Mouse (Mus musculus): ENCODE results near the gene Ap4m1.

The Ap4m1 gene

DNA sequence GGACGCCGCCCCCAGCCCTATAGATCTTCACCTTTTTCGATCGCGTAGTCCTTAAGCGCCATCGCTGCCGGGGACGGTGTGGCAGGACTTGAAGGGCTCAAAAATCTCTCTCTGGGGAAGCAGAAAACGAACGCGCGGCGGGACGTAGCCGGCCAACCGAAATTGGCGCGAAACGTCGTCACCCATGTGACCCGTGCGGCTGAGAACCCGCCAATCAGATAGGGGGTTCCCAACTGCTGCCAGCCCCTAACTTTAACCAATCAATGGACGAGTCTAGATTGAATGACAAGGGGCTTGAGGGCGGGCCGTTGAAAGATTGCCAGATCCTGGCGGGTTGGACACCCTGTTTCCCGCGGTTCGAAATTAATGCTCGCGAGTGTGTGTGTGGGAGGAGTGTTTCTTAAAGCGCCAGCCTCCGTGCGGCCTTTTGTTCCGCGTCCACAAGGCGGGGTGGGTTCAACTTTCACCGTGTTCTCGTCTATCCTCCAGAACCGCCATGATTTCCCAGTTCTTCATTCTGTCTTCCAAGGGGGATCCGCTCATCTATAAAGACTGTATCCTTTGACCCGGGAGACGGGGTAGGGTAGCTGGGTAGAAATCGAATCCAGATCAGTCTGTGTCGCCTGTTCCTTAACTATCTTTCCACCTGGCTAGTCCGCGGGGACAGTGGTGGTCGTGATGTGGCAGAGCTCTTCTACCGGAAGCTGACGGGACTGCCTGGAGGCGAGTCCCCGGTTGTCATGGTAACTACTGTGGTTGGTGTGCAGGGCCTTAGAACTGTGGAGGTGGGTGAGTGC is at the start of gene Ap4m1, which contains the start of gene Mcm7:
Ap4m1 (plus strand) TSS at position 308 of the 797 bp plus-strand sequence.
Mcm7 (minus strand) TSS at position 728 of the 797 bp plus-strand sequence.
- peak; percentile 95 to 98 for DNase-seq (ENCODE audit: low spot score in 2 of 2)

DNA sequence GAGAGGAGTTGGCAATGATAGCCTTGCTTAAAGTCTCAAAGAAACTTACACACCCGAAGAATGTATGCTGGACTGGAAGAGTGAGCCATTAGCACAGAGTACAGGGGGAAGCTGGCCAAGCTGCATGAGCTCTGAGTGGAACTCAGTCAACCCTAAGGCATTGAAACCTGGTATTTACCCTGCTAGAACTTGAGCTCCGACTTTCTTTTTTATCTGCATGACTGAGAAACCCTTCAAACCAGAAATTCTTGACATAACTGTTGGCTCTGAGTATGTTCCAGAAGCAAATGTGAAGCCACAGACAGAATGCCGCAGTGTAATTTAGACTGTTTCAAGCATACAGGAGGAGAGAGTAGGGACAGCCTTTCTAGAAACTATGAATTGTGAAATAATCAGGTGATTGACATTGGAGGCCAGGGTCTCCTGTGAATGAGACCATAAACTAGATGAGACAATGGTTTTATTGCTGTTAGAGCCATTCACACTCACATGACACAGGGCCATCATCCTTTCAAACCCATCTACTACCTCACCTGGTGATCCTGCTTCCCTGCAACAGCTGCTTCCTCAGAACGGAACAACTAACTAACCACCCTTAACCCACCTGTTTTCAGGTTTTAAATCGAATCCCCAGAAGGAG is 39.3 kb upstream of the Ap4m1 start:
- no peak for DNase-seq (ENCODE audit: low spot score in 2 of 2)

DNA sequence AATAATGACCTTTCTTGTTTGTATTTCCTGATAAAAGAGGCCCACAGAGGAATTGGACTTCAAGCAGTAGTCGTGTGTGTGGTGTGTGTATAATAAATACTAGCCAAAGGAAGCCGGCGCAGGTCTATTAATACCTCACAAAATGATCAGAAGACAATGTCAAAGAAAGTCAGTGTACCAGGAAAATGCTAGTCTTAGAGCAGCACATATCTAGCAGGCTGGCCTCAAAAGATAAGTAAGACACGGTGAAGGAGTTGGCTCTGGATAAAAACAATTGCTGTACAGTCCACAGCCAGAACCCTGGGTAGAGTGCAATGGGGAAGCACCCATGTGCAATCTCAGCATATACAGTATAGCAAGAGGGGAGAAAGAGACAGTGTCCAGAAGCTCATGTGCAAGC is 34.5 kb upstream of the Ap4m1 start:
- DNase-seq (ENCODE audit: low spot score in 2 of 2): no peak

DNA sequence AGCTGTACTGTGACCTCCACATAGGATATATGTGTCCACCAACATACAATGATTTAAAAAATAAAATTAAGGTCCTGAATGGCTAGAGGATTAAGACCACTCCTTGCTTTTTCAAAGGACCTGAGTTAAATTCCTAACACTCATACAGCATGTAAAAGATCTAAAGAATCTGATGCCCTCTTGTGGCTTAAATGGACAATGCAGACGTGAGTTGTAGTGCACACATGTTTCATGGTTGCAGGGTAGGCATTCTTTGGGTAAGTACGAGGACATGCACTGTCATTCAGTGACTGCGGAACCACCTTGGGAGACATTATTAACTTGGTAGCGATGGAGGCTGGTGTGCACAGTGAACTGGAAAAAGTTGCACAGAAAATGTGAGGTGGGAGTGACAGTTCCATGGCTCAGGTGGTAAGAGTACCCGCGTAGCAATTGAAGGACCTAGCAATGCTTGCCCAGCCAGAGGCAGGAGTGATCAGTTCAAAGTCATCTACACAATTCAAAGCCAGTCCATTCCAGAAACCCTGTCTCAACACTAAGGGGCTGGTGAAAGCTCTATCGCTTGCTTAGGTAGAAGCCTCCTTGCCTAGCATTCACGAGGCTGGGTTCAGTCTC is 33.8 kb upstream of the Ap4m1 start:
- peak in 1 of 2 experiments; percentile 38 for DNase-seq (ENCODE audit: low spot score in 2 of 2)

DNA sequence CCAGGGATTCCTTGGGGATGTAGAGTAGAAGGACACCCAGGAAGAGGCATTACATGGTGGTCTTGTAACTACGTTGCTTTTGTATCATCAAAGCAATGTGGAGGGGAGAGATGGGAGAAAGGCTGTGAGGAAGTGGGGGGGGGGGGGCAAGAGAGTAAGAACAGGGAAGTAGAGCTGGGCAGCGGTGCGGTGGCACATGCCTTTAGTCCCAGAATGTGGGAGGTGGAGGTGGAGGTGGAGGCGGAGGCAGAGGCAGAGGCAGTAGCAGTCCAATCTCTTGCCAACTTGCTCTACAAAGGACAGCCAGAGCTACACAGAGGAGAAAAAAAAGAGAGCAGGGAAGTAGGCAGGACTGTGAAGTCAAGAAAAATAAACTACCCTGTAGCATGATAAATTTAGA is 33.2 kb upstream of the Ap4m1 start:
- DNase-seq (ENCODE audit: low spot score in 2 of 2): no peak

DNA sequence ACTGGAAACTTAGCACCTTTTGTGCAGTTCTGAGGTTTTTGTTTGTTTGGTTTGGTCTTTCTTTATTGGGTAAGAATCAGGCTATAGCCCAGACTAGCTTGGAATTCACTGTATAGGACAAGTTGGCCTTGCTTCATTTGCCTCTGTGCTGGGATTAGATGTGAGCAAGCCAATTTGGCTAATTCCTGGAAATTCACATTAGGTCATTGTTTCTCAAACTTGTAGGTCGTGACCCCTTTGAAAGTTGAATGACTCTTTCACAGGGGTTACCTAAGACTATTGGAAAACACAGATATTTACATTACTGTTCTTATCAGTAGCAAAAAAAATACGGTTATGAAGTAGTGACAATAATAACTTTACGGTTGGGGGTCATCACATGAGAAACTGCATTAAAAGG is 17.4 kb upstream of the Ap4m1 start:
- no peak for DNase-seq (ENCODE audit: low spot score in 2 of 2)

DNA sequence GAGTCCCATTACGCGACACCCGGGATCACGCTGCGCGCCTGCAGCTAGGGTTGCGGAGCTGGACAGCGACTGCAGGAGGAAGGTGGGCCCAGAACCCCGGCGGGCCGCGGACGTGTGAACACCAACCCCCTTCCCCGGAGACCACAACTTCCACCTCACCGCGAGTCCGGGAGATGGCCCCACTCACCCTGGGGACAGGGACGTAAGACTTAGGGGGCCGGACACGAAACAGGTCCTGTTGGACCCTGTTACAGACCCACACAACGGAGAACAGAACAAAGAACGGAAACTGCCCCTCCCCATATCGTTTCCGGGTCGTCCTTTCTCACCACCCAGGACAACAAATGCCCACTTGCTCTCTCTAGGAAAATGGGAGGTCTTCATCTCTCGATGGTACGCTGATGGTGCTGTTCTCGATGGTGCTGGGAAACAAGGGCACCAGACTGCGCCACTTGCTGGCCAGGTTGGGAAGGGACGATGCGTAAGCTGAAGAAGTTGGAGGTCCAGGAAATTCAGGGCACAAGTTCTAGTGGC is 16.3 kb upstream of the Ap4m1 start, which contains the start of gene Zfp113:
Zfp113 (minus strand) TSS at position 302 of the 534 bp plus-strand sequence.
- DNase-seq (ENCODE audit: low spot score in 2 of 2): peak; percentile 90 to 94

DNA sequence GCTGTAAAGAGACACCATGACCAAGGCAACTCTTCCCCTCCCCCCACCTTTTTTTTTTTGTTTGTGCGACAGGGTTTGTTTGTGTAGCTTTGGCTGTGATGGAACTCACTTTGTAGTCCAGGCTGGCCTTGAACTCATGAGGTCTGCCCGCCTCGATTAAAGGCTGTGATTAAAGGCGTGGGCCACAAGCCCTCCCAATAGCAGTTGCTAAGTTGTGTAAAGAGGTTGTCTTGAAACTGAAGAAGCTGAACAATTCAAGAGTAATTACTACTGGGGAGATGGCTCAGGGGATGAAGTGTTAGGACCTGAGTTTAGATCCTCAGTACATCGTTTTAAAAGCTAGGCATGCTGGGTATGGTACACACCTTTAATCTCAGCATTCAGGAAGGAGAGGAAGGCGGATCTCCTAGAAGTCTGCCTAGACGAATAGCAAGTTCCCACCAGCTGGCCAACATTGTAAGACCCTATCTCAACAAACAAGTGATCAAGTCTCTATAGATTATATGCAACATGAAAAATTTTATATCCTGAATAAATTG is 11.5 kb upstream of the Ap4m1 start:
- no peak for DNase-seq (ENCODE audit: low spot score in 2 of 2)

DNA sequence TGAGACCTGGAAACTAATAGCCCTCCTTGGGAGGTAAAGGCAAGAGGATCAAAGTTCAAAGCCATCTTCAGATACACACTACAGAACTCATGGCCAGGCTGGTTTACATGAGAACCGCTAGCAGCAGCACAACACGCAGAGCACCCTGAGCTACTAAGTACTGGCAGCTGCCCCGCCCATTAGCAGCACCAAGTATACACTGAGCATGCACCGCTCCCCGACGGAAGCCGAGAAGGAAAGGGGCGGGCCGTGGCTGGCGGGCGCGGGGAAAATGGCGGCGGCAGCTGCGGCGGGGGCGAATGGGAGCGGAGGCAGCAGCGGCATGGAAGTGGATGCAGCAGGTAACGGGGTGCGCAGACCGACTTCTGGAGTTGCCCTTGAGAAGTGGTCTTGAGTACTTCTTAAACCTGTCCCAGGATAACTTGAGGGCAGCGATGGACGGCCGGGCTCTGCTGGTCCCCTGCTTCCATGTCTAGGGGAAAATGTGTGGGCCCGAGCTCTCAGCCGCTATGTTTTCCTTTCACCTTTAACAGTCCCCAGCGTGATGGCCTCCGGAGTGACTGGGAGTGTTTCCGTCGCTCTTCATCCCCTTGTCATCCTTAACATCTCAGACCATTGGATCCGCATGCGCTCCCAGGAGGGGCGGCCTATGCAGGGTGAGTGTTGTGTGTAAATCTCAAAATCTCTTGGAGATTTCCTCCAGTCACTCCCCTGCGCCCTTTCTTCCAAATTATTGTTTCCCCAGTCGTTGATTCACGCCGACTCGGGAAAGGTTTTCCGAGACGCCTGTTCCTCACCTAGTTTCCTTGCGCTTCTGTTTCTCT is 10.7 kb upstream of the Ap4m1 start, which contains the start of gene Cops6:
Cops6 (plus strand) TSS at position 230 of the 824 bp plus-strand sequence.
- peak; percentile 94 to 96 for DNase-seq (ENCODE audit: low spot score in 2 of 2)

DNA sequence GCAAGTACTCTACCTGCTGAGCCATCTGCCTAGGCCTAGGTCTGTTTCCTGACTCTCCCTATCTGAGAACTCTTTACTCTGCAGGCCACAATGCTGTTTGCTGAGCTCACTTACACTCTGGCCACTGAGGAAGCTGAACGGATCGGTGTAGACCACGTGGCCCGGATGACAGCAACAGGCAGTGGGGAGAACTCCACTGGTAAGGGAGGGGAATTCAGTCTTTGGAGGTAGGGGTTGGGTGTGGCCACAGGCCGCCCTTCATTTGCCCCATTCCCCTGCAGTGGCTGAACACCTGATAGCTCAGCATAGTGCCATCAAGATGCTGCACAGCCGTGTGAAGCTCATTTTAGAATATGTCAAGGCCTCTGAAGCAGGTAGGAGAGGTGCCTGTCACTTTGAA is 8.8 kb upstream of the Ap4m1 start:
- no peak for DNase-seq (ENCODE audit: low spot score in 2 of 2)

DNA sequence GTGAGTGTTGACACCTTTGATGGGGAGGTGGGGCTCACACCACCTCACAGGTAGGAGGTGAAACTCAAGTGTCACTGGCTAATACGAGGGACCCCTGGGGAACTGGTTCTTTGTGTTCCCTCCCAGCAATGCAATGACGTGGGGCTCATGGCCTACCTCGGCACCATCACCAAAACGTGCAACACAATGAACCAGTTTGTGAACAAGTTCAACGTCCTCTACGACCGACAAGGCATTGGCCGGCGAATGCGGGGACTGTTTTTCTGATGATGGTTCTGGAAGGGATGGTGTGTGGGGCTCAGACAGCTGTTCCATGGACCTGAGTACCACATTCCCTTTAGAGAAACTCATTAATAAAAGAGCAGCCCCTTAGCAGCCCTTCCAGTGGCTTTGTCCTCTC is 8.2 kb upstream of the Ap4m1 start:
- no peak for DNase-seq (ENCODE audit: low spot score in 2 of 2)

DNA sequence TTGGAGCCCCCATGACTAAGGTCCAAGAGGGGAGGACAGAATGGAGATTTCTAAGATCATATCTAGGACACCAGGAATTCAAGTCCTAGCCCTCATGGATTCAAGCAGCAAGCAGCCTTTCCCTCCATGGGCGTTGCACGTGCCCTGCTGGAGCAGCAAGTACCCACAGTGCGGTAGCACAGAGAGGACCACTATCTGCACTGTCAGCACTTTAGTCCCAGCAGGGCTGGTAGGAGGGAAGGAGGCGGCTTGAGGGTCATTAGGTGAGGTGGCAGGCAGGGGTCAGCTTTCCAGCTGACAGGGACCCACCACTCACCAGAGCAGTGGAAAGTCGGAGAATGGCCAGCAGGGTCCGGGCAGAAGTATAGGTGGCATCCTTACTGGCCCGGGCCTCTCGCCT is 6.2 kb upstream of the Ap4m1 start:
- no peak for DNase-seq (ENCODE audit: low spot score in 2 of 2)

DNA sequence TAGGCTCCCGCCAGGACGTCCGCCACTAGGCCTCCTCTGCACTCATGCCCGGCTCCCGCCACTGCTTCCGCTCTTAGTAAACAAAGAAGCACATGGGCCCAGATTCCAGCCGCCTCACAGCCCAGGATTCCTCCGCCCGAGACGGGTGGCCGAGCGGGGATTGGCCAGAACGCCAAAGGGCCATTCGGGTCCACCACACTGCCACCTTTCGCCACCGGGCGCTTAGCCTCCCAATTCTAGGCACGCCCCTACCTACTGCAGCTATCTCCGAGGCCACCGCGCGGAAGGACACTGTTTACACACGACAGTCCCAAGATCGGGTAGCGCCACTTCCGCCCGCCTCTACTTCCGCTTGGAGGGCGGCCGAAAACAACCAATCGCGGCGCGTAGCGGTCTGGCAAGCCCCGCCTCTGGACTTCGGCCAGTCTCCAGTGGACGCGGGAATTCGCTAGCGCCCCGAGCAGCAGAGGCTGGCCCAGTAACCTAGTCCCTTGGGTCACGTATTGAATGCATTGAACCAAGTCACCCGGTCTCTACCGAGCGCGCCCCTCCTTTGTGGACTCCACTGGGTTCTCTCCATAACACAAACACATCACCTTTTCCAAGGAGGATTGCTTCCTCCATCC is 753 bp upstream of the Ap4m1 start:
- peak; percentile 94 for DNase-seq (ENCODE audit: low spot score in 2 of 2)

DNA sequence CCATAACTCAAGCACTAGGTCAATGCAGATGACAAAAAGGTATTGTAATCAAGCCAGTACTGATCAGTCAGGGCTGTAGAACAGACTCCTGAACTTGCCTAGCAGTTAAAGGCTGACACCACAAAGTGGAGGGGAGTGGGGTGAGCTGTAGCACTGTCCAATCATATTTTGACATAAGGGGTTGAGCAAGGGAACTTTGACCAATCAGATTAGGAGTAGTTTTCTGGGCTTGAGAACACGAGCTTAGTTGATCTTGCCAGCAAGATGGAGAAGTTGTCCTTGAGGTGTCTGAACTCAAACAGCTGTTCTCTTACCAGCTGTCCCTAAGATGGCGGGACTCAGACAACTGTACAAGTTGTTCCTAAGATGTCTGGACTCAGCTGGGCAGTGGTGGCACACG is 1.4 kb downstream of the Ap4m1 start:
- no peak for DNase-seq (ENCODE audit: low spot score in 2 of 2)

DNA sequence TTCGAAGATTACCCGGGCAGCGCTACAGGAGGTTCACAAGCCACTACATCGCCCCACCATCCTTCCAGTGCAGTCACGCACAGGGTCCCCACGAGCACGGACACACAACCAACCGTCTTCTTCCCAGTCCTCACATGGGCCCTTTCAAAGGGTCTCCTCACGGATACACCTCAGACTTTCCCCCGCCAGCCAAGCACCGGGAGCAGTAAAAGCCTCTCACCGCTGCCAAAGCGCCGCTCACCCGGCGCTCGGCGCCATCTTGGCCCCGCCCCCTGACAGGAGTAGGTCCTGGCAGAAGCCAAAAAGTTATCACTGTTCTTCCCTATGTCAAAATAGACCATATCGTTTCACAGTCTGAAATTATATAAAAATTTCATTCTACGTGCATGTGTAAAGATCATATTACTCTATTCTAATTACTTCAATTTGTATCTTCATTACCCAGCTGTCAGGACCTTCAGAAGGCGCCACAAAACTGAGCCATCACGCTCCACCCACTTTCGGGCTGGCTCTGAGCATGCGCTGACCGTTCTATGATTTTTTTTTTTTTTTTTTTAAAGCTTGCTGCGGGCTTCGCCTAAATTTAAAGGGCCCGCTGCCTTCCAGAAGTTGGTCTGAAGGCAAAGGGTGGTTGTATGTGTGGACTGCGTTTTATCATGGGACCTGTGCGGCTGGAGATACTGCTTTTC is 15.3 kb downstream of the Ap4m1 start, which contains the start of the genes Taf6 and Cnpy4:
Taf6 (minus strand) TSS at position 502 of the 689 bp plus-strand sequence.
Cnpy4 (plus strand) TSS at position 536 of the 689 bp plus-strand sequence.
- DNase-seq (ENCODE audit: low spot score in 2 of 2): peak; percentile 77 to 84

DNA sequence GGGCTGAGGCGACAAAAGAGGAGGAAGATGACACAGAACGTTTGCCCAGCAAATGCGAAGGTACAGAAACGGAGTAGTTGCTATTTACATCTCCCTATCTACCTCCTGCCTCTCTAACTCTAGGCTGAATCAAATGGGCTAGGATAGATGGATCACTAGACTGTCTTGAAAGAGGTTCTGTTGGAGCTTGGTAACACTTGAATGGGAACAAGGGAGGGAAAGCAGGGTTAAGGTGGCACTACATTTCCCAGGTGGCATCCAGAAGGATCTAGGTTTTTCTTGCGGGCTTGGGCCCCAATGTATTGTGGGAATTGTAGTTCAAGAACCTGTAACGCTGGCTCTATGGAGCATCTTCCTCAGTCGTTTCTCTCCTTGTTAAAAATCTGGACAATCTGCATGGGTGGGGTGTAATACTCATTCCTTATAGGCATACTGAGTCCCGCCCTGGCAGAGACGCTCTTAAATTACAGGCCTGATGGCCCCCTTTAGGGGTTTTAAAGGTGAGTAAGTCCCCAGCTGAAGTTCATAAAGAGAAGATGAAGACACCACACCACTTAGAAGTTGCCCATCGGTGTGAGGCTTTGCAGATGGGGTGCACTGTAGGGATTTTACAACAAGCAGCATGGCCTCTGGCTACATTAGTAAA is 16.0 kb downstream of the Ap4m1 start:
- DNase-seq (ENCODE audit: low spot score in 2 of 2): peak; percentile 79 to 86

DNA sequence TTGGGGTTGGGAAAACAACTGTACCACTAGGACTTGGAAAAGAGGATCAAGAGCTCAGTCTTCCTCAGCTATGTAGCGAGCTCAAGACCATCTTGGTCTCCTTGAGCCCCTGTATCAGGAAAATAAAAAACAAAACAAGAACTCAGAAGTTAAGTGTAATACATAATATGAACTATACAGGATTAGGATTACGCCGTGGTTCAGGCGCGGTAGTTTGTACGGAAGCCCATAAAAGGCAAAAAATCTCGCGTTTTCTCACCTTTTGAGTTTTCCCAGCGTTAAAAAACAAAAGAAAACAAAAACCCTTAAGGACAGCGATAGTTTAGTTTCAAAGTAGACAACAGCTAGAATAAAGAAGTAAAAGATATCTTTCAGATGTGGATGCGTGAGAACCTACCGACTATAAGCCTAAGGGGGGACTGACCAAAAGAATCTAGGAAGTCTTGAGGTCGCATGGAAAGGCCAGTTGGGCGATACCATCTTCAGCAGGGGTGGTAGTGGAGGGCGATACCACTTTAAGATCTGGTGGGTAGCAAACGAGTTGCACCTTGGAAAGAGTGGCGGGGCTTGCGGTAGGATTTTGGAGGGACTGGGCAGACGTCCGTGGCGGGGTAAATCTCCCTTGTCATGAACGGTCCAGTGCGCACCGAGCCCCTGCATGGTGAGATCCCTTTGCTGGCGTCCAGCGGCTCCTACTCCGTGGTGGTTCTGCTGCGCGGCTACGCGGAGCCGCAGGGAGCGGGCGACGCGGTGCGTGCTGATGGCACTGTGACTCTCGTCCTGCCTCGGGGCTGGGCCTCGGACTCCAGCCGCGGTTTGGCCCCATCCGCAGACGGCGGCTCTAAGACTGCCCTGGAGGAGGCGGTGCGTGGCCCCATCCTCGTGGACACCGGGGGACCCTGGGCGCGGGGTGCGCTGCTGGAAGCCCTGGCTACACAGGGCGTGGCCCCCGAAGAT is 22.2 kb downstream of the Ap4m1 start, which contains the start of gene Mblac1:
Mblac1 (plus strand) TSS at position 544 of the 957 bp plus-strand sequence.
- peak; percentile 86 to 88 for DNase-seq (ENCODE audit: low spot score in 2 of 2)

DNA sequence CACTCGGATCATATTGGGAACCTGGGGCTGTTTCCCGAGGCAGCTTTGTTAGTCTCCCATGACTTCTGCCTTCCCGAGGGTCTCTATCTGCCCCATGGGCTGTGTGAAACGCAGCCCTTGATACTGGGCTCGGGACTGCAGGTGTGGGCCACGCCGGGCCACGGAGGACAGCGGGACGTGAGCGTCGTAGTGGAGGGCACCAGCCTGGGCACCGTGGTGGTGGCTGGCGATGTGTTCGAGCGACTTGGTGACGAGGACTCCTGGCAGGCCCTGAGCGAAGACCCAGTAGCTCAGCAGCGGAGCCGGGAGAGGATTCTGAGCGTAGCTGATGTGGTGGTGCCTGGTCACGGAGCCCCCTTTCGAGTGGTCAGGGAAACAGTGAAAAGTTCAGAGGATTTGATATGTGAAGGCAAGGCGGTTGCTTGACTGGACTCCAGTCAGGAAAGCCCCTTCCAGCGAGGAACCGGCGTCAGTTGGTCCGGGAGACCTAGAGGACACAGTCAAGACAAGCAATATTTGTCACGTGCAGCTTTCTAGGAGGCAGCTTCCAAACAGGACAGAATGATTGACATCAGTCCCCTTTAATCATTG is 23.0 kb downstream of the Ap4m1 start:
- peak; percentile 34 to 36 for DNase-seq (ENCODE audit: low spot score in 2 of 2)

Measured in frontal cortex, postnatal 36 days (tissue).